Mouse (Mus musculus) cerebellum, adult 11 months (tissue): ENCODE data around the gene Dscaml1.
A peak's percentile ranks its signal among the peaks of the same experiment; 100 is the strongest.

Source experiments
- DNase-seq: peaks from one replicate; pipeline ENCODE4 v3.0.0; 2022

The Dscaml1 gene

DNA sequence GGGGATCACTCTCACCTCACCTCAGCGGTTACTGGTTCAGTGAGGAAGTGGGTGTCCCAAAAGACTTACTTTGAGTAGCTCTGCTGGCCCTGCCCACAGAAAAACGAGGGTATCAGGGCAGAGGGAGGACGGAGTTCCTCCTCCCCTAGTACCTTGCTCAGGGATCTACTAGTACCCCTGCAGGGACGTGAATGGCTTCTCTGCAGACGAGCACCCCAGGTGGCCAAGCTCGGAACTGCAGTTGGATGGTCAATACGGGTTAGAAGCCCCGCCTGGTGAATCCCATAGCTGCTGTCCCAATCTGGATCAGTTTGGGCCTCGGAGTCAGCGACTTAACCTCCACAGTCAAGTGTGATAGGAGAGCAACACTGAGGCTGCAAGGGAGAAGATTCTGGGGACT is 14.1 kb upstream of the Dscaml1 start:
- peak; percentile 86 for DNase-seq

DNA sequence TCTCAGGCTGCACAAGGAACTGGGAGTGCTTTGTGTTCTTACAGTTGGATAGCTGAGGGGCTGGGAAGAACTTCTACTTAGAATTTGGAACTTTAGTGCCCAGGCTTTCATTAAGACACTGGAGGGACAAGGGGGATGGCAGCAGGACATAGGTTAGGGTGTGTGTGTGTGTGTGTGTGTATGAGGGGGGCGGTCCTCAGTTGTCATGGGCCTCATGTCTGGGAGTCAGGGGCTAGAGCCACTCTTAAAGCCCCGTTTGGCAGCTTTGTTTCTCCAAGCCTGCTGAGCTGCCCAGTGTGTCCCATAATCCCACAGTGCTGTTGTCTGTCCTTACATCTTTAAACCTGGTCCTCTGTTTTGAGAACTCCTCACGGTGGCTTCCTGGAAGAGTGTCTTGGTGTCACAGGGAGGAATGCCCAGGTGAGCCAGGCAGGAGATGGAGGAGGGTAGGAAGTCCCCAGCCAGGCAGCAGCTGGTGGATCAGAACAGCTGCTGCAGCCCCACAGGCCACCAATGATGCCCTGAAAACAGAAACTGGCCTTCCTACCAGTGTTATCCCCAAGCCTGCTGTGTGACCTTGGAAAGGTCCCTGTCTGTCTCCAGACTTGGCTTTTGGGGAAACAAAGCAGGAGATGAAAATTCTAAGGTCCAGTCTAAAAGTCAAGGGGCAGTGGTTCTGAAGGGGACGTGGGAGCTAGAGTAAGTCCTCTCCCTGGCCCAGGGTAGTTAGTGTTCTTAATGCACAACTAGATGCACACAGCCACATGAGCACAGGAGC is 13.5 kb upstream of the Dscaml1 start:
- DNase-seq = no peak

DNA sequence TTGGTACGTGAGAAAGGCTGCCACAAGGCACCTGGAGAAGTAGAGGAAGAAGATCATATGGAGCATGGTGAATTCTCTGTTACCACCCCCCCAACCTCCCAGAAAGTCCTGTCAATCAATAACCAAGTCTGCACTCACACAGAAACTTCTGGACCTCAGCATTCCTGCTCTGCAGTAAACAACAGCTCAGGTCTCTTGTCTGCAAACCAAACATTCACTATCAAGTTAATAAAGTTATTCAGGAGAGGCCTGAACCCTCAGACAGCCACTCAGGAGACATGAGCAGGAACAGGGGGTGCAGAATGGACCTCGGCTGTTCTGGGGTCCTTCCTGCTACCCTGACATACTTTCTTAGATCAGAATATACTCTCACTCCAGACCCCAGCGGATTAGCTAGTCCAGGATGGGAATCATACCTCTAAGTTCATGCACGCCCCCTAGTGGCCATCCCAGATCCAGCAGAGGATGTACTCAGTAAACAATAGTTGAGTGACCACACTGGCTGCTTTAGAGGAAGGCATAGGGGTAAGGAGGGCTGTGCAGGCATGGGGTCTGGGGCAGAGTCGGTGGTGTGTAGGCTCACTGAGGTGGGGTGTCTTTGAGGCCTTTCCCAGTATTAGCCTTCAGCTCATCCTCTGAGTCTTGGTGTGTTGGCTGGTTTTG is 12.8 kb upstream of the Dscaml1 start:
- peak; percentile 40 for DNase-seq

- DNase-seq = peak; percentile 72
Observed at GRCm38 (mm10) chr9:45415912-45416311, 10.5 kb upstream of the Dscaml1 start.

DNA sequence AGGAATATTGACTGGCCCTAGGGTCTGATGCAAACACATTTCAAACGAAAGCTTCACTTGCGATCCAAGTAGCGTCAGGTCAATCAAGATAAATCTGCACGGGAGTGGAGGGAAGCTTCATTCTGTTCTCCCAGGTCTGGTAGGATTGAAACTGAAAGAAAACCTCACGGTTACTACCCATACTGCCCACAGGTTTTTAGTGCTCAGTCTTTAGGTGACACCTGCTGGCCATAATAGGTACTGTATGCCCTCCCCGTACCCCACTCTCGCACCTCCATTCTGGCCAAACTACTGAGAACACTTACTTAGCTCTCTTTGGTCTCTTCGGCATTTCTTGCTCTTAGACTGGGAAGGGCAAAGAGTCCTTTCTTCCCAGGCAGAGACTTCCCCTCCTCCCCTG is 9.2 kb upstream of the Dscaml1 start:
- DNase-seq = peak; percentile 61

- no peak for DNase-seq
Observed at GRCm38 (mm10) chr9:45418252-45418651, 8.2 kb upstream of the Dscaml1 start.

- DNase-seq = peak; percentile 37
Observed at GRCm38 (mm10) chr9:45421209-45421608, 5.2 kb upstream of the Dscaml1 start.

GRCm38 (mm10) chr9:45422761-45423298 is 3.6 kb upstream of the Dscaml1 start:
- DNase-seq = peak; percentile 36

DNA sequence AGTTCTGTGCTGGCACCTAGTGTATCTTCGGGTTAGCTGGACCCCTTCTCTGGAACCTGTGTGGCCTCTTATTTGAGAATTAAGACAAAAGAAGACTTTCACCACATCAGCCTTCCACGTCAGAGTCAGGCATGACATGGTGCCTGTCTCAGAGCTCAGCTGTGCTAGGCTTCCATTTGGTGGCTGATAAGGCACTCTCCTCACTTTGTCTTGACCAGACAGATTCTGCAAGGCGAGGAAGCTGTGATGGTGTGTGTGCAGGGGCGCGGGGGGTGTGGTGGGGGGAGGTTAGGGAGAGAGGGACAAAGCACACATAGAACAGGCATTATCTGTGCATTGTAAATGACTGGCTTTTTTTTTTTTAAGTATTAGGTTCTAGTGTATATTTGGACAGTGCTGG is 3.0 kb downstream of the Dscaml1 start:
- no peak for DNase-seq

GRCm38 (mm10) chr9:45429951-45430697 is 3.7 kb downstream of the Dscaml1 start:
- DNase-seq = peak; percentile 53

GRCm38 (mm10) chr9:45430698-45430959 is 4.2 kb downstream of the Dscaml1 start:
- peak; percentile 38 for DNase-seq

- DNase-seq = peak; percentile 53
Observed at GRCm38 (mm10) chr9:45431150-45431549, 4.7 kb downstream of the Dscaml1 start.

- DNase-seq = no peak
Observed at GRCm38 (mm10) chr9:45432639-45433038, 6.2 kb downstream of the Dscaml1 start.

- no peak for DNase-seq
Observed at GRCm38 (mm10) chr9:45433119-45433518, 6.7 kb downstream of the Dscaml1 start.

DNA sequence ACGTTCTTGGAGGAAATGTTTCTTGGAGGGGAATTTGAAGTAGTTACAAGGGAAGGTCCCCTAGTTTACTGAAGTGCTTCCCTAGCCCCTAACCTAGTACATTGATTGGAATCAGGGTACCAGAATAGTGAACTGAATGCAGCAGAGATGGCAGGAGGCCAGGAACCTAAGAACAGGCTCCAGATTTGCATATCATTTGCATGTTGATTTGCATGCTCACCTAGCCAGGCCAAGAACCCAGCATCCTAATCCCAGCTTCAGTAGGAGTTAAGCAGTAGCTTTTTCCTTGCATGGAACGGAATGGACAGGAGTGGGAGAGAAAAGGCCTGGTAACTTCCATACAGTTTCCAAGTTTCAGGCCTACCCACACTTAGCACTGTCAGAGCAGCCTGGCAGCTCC is 7.7 kb downstream of the Dscaml1 start:
- DNase-seq = no peak

DNA sequence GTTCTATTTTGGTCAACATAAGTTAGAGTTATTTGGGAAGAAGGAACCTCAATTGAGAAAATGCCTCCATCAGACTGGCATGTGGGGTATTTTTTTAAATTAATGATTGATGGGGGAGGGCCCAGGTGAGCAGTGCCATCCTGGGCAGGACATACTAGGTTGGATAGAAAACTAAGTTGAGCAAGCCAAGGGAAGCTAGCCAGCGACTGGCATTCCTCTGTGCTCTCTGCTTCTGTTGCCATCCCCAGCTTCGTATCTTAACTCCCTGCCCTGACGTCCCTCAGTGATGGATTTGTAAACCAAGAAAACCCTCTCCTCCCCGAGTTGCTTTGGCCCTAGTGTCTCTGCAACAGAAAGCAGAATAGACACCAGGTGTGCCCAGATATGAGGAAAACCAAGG is 12.6 kb downstream of the Dscaml1 start:
- no peak for DNase-seq

DNA sequence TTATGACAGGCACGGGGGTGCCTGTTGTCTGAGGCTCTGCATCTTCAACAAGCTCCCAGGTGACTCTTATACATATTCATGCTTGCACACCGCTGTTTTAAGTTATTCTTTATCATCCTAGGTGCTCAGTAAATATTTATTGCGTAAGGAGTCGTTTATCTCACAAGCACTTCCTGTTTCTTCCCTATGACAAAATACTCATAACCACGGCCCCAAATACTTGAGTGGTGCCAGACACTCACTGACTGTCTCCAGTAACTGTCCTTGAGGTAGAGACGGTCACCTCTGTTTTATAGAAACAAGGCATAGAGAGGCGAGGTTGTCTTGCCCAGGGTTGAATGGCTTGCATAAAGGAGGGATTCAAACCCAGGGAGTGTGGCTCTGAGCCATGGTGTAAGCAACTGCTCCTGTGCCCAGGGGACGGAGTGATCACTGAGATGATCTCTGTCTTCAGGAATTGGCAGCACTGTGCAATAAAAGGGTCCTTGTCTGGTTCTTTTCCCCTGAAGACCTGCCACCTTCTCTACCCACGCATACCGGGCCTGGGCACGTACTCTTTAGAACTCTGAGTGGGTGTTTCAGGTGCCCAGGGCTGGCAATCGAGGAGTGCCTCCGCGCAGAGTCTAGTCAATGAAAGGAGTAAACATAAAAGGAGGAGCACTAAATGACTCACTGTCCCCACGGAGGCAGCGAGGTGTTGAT is 13.8 kb downstream of the Dscaml1 start:
- DNase-seq = no peak

- DNase-seq = no peak
Observed at GRCm38 (mm10) chr9:45444251-45444798, 17.9 kb downstream of the Dscaml1 start.

GRCm38 (mm10) chr9:45449658-45450057 is 23.2 kb downstream of the Dscaml1 start:
- DNase-seq = peak; percentile 67

DNA sequence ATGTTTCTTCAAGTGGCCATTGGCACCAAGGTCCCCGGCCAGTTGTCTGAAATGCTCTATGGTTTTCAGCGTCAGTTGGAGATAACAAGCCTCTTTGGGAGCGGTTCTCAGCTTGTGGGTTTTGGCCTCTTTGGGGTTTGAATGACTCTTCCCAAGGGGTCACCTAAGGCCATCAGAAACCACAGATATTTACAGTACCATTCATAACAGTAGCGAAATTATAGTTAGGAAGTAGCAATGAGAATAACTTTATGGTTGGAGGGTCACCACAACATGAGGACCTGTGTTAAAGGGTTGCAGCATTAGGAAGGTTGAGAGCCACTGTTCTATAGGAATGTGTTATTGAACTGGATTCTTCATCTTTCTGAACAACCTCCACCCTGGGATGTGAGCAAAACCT is 24.9 kb downstream of the Dscaml1 start:
- no peak for DNase-seq

DNA sequence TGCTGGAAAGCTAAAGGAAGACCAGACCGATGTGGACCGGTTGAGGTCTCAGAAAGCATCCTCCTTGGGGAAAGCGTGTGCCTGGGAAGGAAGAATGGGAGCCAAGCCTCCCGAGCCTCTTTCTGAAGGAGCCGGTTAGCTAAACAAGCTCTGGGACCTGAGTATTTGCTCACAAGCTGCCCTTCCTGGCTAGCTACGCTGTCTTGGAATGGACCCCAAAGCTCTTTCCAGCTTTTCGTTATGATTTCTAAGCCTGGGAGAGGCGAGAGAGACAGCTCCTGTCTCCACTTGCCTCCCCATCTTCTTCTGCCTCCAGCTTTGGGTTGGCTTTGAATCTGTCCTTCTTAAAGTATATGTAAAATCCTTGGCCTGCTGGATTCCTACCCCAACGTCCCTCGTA is 27.6 kb downstream of the Dscaml1 start:
- no peak for DNase-seq

DNA sequence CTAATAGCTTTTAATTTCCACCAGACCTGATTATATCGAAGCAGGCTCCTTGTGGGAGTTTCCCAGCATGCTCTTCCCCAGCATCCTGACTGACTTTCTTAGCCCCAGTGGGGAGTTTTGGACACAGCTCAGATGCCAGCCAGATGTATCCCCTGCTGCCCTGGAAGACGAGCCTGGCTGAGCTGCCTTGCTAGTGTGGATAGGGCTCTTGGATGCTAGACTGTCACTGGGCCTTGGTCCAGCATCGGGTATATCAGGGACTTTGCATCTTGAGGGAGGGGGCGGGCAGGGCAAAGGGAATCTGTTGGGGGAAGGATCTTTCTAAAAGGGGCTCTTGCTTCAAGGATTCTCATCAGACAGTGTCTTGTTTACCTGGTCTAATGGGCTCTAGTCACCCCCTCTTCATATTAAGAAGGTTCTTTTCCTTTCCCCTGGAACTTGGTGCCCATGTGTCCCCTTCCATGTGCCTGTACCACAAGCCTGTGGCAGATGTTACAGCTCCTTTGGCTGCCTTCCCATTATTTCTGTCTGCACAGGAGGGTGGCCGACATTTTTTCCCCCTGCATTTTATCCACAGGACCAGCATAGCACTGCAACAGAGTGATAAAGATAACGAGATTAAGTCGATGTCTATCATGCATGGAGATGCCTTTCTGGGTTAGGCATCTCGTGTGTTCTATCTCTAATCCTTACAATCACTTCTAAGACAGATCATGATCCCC is 28.6 kb downstream of the Dscaml1 start:
- DNase-seq = no peak
